Mouse (Mus musculus): Measurements from ENCODE around the gene Npas3. TPM values are rescaled to one million over a fixed set of nuclear protein-coding genes. Genes with fewer than 3 reads are reported as not detected.

Npas3 gene
- polyA plus RNA-seq, 1 experiment from 2014 or later, result 7.8 TPM

- Histone ChIP-seq H3K9me3 (no peaks in the 10 kb centered on the region), H3K36me3 (no peaks in the 10 kb centered on the region), H3K27ac (no peak overlapping the region), H3K4me3 (no peak overlapping the region), H3K9ac (no peak overlapping the region), H3K4me1 (no peaks in the 10 kb centered on the region), H3K27me3 (no peaks in the 10 kb centered on the region), H3K4me2 (replicated peaks) (no peak overlapping the region)
- WGBS, result 79% methylated on average over 2 of the region's 2 CpGs
- ATAC-seq (ENCODE audit: low FRiP score, low read depth), result no peak
Measured at GRCm38 (mm10) chr12:53948826-53949225, 700.3 kb downstream of the Npas3 start.

DNA sequence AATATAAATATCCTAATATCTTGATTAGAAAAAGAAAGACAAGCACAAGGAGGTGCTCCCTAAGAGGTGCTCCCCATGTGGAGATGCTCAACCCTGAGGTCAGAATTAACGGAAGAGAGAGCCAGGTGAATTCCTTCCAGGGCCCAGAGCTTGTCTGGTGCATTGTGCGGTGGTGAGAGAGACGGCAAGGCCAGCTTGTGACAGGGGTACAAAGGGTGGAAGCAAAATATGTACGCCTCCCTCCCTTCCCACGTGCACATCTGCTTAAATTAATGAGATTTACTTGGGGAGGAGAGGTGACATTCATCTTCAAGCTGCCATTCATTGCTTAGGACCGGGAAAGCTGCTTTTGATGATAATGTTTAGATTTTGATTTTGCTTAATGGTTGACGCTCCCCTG, 713.5 kb downstream of the Npas3 start:
- ATAC-seq (ENCODE audit: low FRiP score, low read depth), result no peak
- Histone ChIP-seq H3K4me3 (no peak overlapping the region), H3K4me1 (no peaks in the 10 kb centered on the region), H3K36me3 (no peaks in the 10 kb centered on the region), H3K9ac (no peak overlapping the region), H3K9me3 (no peaks in the 10 kb centered on the region), H3K27ac (no peak overlapping the region), H3K4me2 (replicated peaks) (no peak overlapping the region), H3K27me3 (no peaks in the 10 kb centered on the region)
- WGBS, result 80% methylated on average over 7 of the region's 7 CpGs

- H3K9me3 ChIP-seq, result no peaks in the 10 kb centered on the region
- no peak overlapping the region for H3K9ac ChIP-seq
- WGBS, result 86% methylated on average over 5 of the region's 5 CpGs
- H3K27ac ChIP-seq, result no peak overlapping the region
- H3K4me1 ChIP-seq, result no peaks in the 10 kb centered on the region
- no peaks in the 10 kb centered on the region for H3K36me3 ChIP-seq
- no peak overlapping the region for H3K4me3 ChIP-seq
- H3K27me3 ChIP-seq, result no peaks in the 10 kb centered on the region
- H3K4me2 ChIP-seq (replicated peaks), result no peak overlapping the region
- no peak for ATAC-seq (ENCODE audit: low FRiP score, low read depth)
Measured at GRCm38 (mm10) chr12:53963534-53963933, 715.1 kb downstream of the Npas3 start.

- H3K9me3 ChIP-seq, result no peaks in the 10 kb centered on the region
- H3K4me3 ChIP-seq, result no peak overlapping the region
- no peak for ATAC-seq (ENCODE audit: low FRiP score, low read depth)
- WGBS, result 79% methylated on average over 10 of the region's 10 CpGs
- no peak overlapping the region for H3K4me2 ChIP-seq (replicated peaks)
- H3K36me3 ChIP-seq, result no peaks in the 10 kb centered on the region
- no peaks in the 10 kb centered on the region; the same call in 1 of the 2 replicates for H3K27me3 ChIP-seq
- H3K9ac ChIP-seq, result no peak overlapping the region
- peaks cover under 1% of the 10 kb centered on the region; the same call in 1 of the 2 replicates for H3K4me1 ChIP-seq
- H3K27ac ChIP-seq, result no peak overlapping the region
Measured at GRCm38 (mm10) chr12:53969378-53970174, 721.1 kb downstream of the Npas3 start.

DNA sequence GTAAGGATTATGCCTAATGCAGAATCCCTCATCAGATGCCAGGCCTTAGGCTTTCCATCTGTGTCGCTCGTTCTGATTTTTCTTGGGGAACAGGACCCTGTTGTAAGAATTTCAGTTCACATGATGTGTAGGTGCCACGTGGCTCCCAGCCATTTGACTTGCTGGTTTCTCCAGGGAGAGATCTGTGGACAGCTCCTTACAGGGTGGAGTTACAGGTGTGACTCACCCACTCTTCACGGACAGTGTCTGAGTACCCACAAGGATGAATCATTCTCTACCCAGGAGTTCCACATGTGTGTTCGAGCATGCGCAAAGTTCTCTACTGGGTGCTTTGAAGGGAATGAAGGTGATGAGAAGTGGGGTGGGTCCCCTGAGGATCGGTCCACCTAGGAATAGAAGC, 722.2 kb downstream of the Npas3 start:
- Histone ChIP-seq H3K36me3 (no peaks in the 10 kb centered on the region), H3K9ac (no peak overlapping the region), H3K4me2 (replicated peaks) (no peak overlapping the region), H3K27ac (no peak overlapping the region), H3K4me1 (peaks cover 4% of the 10 kb centered on the region; the same call in 1 of the 2 replicates), H3K27me3 (no peaks in the 10 kb centered on the region; the same call in 1 of the 2 replicates), H3K4me3 (no peak overlapping the region), H3K9me3 (no peaks in the 10 kb centered on the region)
- 88% methylated on average over 7 of the region's 7 CpGs for whole genome bisulfite sequencing
- no peak for ATAC-seq (ENCODE audit: low FRiP score, low read depth)

DNA sequence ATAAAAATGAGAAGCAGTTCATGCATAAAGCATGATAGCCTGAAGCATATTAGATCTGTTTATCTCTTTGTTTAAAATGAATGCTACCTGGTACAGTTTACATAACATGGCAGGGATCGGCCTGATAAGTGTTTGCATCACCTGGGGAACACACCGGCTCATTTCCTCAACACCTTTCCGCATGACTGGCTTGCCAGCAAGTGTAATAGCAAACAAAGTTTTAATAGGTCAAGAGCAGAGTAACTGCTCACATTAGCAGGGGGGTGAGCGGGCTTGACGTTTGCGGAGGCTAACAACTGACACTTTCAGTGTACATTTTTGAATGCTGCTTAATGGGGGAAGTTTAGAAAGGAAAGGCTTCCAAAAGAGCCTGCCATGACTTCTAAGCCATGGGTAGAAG, 724.9 kb downstream of the Npas3 start:
- ATAC-seq (ENCODE audit: low FRiP score, low read depth), result no peak
- H3K9ac ChIP-seq, result no peak overlapping the region
- H3K4me2 ChIP-seq (replicated peaks), result no peak overlapping the region
- no peak overlapping the region for H3K27ac ChIP-seq
- WGBS, result 55% methylated on average over 6 of the region's 6 CpGs
- no peak overlapping the region for H3K4me3 ChIP-seq
- H3K4me1 ChIP-seq, result peaks cover 4% of the 10 kb centered on the region; the same call in 1 of the 2 replicates
- H3K27me3 ChIP-seq, result peaks cover under 1% of the 10 kb centered on the region; the same call in 1 of the 2 replicates
- H3K9me3 ChIP-seq, result no peaks in the 10 kb centered on the region
- H3K36me3 ChIP-seq, result no peaks in the 10 kb centered on the region

GRCm38 (mm10) chr12:53981575-53982507, 733.4 kb downstream of the Npas3 start:
- no peak overlapping the region for H3K4me2 ChIP-seq (replicated peaks)
- no peak for ATAC-seq (ENCODE audit: low FRiP score, low read depth)
- peaks cover 6% of the 10 kb centered on the region; the same call in 1 of the 2 replicates for H3K4me1 ChIP-seq
- no peaks in the 10 kb centered on the region for H3K36me3 ChIP-seq
- no peak overlapping the region for H3K9ac ChIP-seq
- WGBS, result 76% methylated on average over 9 of the region's 9 CpGs
- H3K27me3 ChIP-seq, result 0 out of 2 replicates have a peak, but pooled peaks cover 4% of the 10 kb centered on the region
- no peaks in the 10 kb centered on the region for H3K9me3 ChIP-seq
- no peak overlapping the region for H3K27ac ChIP-seq
- no peak overlapping the region for H3K4me3 ChIP-seq

DNA sequence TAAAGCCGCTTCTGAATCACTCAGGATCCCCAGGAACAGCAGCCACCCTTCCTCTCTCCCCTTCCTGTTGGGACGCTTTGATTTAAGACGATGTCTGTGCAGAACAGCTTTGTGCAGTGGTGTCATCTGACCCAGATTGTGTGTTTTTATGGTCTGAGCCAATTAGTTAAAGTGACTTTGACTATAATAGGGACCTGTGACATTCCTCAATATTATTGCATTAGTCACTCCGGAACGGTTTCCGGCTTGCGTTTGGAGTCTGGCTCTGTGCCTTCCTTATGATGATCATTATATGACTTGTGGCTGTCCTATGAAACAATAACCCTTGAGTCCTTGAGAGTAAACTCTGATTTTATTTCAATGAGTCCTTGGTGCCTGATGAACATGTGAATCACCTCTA, 735.5 kb downstream of the Npas3 start:
- Histone ChIP-seq H3K9ac (no peak overlapping the region), H3K27ac (no peak overlapping the region), H3K36me3 (no peaks in the 10 kb centered on the region), H3K4me2 (replicated peaks) (no peak overlapping the region), H3K4me3 (no peak overlapping the region), H3K4me1 (peaks cover 6% of the 10 kb centered on the region; the same call in 1 of the 2 replicates), H3K9me3 (no peaks in the 10 kb centered on the region), H3K27me3 (no peaks in the 10 kb centered on the region)
- WGBS, result 30% methylated on average over 7 of the region's 7 CpGs
- ATAC-seq (ENCODE audit: low FRiP score, low read depth), result no peak

GRCm38 (mm10) chr12:53985851-53986842, 737.7 kb downstream of the Npas3 start:
- no peaks in the 10 kb centered on the region for H3K36me3 ChIP-seq
- no peak overlapping the region for H3K4me2 ChIP-seq (replicated peaks)
- H3K4me3 ChIP-seq, result no peak overlapping the region
- 81% methylated on average over 14 of the region's 14 CpGs for WGBS
- no peaks in the 10 kb centered on the region for H3K9me3 ChIP-seq
- no peak overlapping the region for H3K9ac ChIP-seq
- ATAC-seq (ENCODE audit: low FRiP score, low read depth), result no peak
- H3K27me3 ChIP-seq, result no peaks in the 10 kb centered on the region
- H3K4me1 ChIP-seq, result peaks cover 6% of the 10 kb centered on the region; the same call in 1 of the 2 replicates
- no peak overlapping the region for H3K27ac ChIP-seq

- no peaks in the 10 kb centered on the region for H3K9me3 ChIP-seq
- H3K36me3 ChIP-seq, result no peaks in the 10 kb centered on the region
- no peak overlapping the region for H3K27ac ChIP-seq
- no peak overlapping the region for H3K9ac ChIP-seq
- H3K27me3 ChIP-seq, result 0 out of 2 replicates have a peak, but pooled peaks cover 3% of the 10 kb centered on the region
- ATAC-seq (ENCODE audit: low FRiP score, low read depth), result no peak
- H3K4me2 ChIP-seq (replicated peaks), result no peak overlapping the region
- 98% methylated on average over 6 of the region's 6 CpGs for WGBS
- H3K4me3 ChIP-seq, result no peak overlapping the region
- H3K4me1 ChIP-seq, result peaks cover 10% of the 10 kb centered on the region
Measured at GRCm38 (mm10) chr12:53992411-53992810, 743.9 kb downstream of the Npas3 start.

- Histone ChIP-seq H3K36me3 (no peaks in the 10 kb centered on the region), H3K4me2 (replicated peaks) (no peak overlapping the region), H3K4me1 (peaks cover 21% of the 10 kb centered on the region), H3K27me3 (0 out of 2 replicates have a peak, but pooled peaks cover 3% of the 10 kb centered on the region), H3K4me3 (no peak overlapping the region), H3K27ac (no peak overlapping the region), H3K9ac (no peak overlapping the region), H3K9me3 (no peaks in the 10 kb centered on the region)
- WGBS, result 60% methylated on average over 5 of the region's 5 CpGs
- ATAC-seq (ENCODE audit: low FRiP score, low read depth), result no peak
Measured at GRCm38 (mm10) chr12:53995710-53996109, 747.2 kb downstream of the Npas3 start.

Data from limb, embryonic 13.5 days (tissue).